Mouse (Mus musculus) limb, embryonic 11.5 days (tissue): ENCODE results near the gene Klhl21. TPM values are rescaled to one million over a fixed set of nuclear protein-coding genes. Genes with fewer than 3 reads are reported as not detected.
A peak's percentile ranks its signal among the peaks of the same experiment; 100 is the strongest.

ENCODE experiments used
- ATAC-seq: fragments of 200-750 bp; cut with Nextera tagmentation; 2 replicates; pipeline ENCODE4 v1.8.0; 2017; ENCODE audit warnings: low read depth; ENCODE audit not compliant: insufficient number of reproducible peaks, low FRiP score, low TSS enrichment
- DNase-seq: peaks from one replicate; pipeline ENCODE4 v3.0.0-alpha.2; 2015; ENCODE audit warnings: low spot score
- H3K27ac ChIP-seq: fragments of 300-500 bp; sonication (generic); replicated peaks from 2 replicates; pipeline ENCODE4 v1.5.1; 2014; ENCODE audit warnings: low read depth, mild to moderate bottlenecking, low read length
- H3K27me3 ChIP-seq: fragments of 300-500 bp; sonication (generic); 2 replicates; pipeline ENCODE4 v1.6.1; 2014; ENCODE audit warnings: mild to moderate bottlenecking, low read length, mixed read lengths; ENCODE audit not compliant: control insufficient read depth, insufficient read depth
- H3K36me3 ChIP-seq: fragments of 300-500 bp; sonication (generic); 2 replicates; pipeline ENCODE4 v1.6.1; 2014; ENCODE audit warnings: mild to moderate bottlenecking, low read length, moderate library complexity, mixed read lengths; ENCODE audit not compliant: control insufficient read depth, insufficient read depth
- H3K4me1 ChIP-seq: fragments of 300-500 bp; sonication (generic); 2 replicates; pipeline ENCODE4 v1.6.1; 2014; ENCODE audit warnings: low read length, mixed read lengths; ENCODE audit not compliant: control insufficient read depth, insufficient read depth
- H3K4me2 ChIP-seq: fragments of 300-500 bp; sonication (generic); 2 replicates; pipeline ENCODE4 v1.6.1; 2014; ENCODE audit warnings: low read depth, mild to moderate bottlenecking, moderate library complexity; ENCODE audit not compliant: severe bottlenecking
- H3K4me3 ChIP-seq: fragments of 300-500 bp; sonication (generic); 2 replicates; pipeline ENCODE4 v1.5.1; 2014; ENCODE audit warnings: low read depth, low read length
- H3K9ac ChIP-seq: fragments of 300-500 bp; sonication (generic); 2 replicates; pipeline ENCODE4 v1.6.1; 2014; ENCODE audit warnings: mild to moderate bottlenecking, low read length
- H3K9me3 ChIP-seq: fragments of 300-500 bp; sonication (generic); 2 replicates; pipeline ENCODE4 v1.6.1; 2016; ENCODE audit warnings: low read length; ENCODE audit not compliant: control insufficient read depth
- WGBS: fragments of 180-500 bp; shearing (Covaris S2); extraction: QIAGEN DNeasy Blood & Tissue Kit; methylation state at CpG from one replicate; pipeline ENCODE4 v1.1.7; 2014; 5-methylcytosine and 5-hydroxymethylcytosine counted together
- polyA plus RNA-seq: library from polyadenylated mRNA; unstranded; fragments of >200 nt; fragmentation: Nextera tagmentation; extraction: Ambion mirVana; gene quantifications from 2 replicates; pipeline ENCODE4 v1.2.1, GENCODE M21; 2014

Gene Klhl21
- polyA plus RNA-seq, 1 experiment from 2014 or later = 4.7 TPM

DNA sequence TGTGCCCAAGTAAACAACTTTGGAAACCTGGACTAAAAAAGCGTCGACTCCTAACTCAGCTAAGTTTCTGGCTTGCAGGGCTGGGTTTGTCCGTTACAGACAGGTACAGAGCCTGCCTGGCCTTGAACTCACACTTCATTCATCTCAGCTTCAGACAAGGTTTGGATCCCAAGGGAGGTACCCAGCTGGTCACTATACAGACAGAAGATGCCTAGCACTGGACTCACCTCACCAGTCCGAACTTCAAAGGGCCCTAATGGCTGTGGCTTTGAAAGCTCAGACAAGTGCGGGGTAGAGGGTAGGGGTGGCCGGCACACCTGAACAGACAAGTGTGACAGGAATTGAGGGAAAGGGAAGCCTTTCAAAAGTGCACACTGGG lies 19.5 kb upstream of the Klhl21 start:
- DNase-seq (no peak), ATAC-seq (peak; percentile 22; the same call in 1 of the 2 replicates)
- no peaks in the 10 kb centered on the region for H3K27me3 ChIP-seq
- 24% methylated on average over 6 of the region's 6 CpGs for WGBS
- peak overlapping the region; percentile 20 for H3K4me2 ChIP-seq
- H3K4me1 ChIP-seq = peaks cover 21% of the 10 kb centered on the region
- H3K4me3 ChIP-seq = peak overlapping the region; percentile 78
- H3K9me3 ChIP-seq = no peaks in the 10 kb centered on the region
- H3K9ac ChIP-seq = peak overlapping the region; percentile 96
- H3K36me3 ChIP-seq = peaks cover 15% of the 10 kb centered on the region
- H3K27ac ChIP-seq = peak overlapping the region; percentile 60; the same call in 1 of the 2 replicates

DNA sequence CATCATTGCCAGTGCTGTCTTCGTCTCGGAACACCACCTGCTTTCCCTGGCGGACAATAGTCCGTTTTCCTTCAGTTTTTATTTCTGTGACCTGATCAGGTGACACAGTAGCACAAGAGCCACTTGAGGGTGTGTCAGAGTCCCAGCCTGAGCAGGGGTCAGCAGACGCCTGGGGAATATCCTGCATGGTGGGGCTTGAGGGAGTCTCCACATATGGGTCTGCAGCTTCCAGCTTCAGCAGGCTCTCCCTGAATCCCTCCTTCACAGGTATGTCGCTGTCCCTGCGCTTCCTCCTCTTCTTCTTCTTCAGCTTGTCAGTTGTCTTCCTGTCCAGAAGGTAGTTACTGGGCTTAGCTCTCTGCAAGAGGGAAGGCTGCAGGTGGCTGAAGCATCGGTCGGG lies 16.5 kb upstream of the Klhl21 start:
- peaks cover 13% of the 10 kb centered on the region for H3K4me1 ChIP-seq
- ATAC-seq (no peak), DNase-seq (no peak)
- H3K4me3 ChIP-seq = no peak overlapping the region
- H3K9me3 ChIP-seq = no peaks in the 10 kb centered on the region
- no peak overlapping the region for H3K9ac ChIP-seq
- no peak overlapping the region for H3K27ac ChIP-seq
- H3K27me3 ChIP-seq = no peaks in the 10 kb centered on the region
- H3K4me2 ChIP-seq = no peak overlapping the region
- H3K36me3 ChIP-seq = peaks cover 15% of the 10 kb centered on the region
- 92% methylated on average over 9 of the region's 9 CpGs for WGBS

DNA sequence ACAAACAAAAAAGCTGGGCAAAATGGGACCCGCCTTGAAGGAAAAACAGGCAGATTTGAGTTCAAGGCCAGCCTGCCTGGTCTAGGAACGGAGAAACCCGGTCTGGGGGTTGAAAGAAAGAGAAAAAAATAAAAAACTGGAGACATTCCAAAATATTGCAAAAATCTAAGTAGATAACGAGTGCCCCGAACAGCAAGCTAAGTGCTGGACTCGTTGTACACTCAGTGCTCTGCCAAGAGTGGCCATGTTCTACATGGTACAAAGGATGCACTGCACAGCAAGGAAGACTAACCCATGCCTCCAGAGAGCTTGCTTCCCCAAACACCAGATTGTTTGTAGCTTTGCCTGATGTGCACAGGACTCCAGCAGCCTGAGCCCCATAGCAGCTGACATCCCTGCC lies 15.6 kb upstream of the Klhl21 start:
- no peaks in the 10 kb centered on the region for H3K27me3 ChIP-seq
- H3K9ac ChIP-seq = 0 out of 2 replicates have a peak overlapping the region, but pooled peaks have one; percentile 5
- no peak overlapping the region for H3K4me2 ChIP-seq
- H3K4me1 ChIP-seq = peaks cover 9% of the 10 kb centered on the region
- H3K36me3 ChIP-seq = peaks cover 15% of the 10 kb centered on the region
- H3K27ac ChIP-seq = no peak overlapping the region
- 92% methylated on average over 6 of the region's 6 CpGs for WGBS
- DNase-seq (no peak), ATAC-seq (no peak)
- H3K4me3 ChIP-seq = no peak overlapping the region
- no peaks in the 10 kb centered on the region for H3K9me3 ChIP-seq

DNA sequence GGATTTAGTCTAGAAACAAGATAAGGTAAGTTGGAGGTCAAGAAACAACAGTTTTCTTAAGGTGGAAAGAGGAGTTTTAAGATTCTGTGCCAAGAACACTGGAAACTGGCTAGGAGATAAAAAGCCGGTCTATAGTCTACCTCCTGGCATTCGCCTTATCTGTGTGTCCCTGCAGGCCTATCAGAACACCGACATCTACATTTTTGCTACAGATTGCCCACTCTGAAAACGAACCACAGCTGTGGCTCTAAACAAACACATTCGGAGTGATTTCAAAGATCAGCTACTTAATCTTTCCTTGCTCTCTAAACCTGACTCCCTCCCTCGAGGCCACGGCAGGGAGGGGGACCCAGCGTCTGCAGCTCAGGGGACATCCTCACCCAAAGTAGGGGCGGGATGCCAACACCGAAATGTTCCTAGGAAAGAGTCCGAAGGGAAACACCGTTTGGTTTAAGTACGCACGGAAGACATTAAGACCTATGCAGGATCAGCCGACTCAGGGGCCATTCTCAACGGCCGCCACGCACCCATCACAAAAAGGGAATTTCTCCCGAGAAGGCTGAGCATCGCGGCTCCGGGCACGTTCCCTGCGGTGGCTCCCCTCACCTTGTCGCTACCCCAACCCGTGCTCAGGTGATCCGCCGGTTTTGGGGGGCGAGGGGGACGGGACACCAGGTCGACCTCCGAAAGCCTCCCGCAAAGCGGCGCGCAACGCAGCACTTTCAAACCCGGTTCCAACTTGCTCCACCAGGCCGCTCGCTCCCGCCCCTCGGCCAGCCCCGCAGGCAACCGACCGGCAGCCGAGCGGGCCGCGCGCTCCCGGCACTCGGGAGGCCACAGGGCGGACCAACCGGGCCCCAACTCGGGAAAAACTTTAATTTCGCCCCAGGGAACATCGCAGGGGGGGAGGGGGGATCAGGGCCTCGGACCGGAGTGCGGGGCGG lies 14.1 kb upstream of the Klhl21 start:
- ATAC-seq (no peak), DNase-seq (peak; percentile 64)
- Histone ChIP-seq H3K4me3 (peak overlapping the region; percentile 98), H3K9me3 (no peaks in the 10 kb centered on the region), H3K36me3 (peaks cover 15% of the 10 kb centered on the region), H3K27me3 (no peaks in the 10 kb centered on the region), H3K4me2 (peak overlapping the region; percentile 78), H3K4me1 (peaks cover 8% of the 10 kb centered on the region), H3K27ac (peak overlapping the region; percentile 68), H3K9ac (peak overlapping the region; percentile 89)
- WGBS = 2% methylated on average over 59 of the region's 61 CpGs

DNA sequence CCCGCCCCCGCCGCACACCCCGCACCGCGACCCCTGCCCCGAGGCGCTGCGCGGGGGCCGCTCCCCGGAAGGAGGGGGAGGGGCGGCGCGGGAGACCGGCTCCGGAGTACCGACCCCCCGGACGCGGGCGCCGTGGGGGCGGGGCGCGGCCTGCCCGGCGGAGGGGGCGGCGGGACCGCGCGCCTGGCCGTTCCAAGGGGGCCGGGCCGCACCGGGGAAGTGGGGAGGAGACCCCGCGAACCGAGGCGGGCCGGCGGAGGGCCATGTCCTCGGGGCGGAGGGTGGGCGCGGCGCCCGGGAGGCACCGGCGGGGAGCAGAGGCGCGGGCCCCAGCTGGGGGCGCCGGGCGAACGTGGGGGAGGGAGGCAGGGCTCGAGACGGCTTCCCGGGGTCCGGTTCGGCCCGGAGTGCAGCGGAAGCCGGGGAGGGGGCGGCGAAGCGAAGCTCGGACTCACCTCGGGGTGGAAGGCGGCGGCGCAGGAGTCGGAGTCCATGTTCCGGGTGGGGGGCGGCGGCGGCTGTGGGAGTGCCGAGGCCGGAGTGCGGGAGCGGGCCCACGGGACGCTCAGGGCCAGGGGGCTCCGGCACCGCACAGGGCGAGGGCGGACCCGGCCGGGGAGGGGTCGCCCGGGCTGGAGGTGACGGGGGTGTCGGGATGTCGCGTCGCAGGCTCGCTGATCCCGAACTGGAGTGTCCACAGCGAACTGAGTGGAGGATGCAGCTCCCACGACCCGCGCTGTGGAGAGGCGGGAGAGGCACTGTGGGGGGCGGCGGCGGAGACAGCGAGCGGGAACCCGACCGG lies 13.0 kb upstream of the Klhl21 start:
- peak; percentile 53 for ATAC-seq
- Histone ChIP-seq H3K4me2 (peak overlapping the region; percentile 78), H3K36me3 (peaks cover 14% of the 10 kb centered on the region), H3K27me3 (no peaks in the 10 kb centered on the region), H3K4me3 (peak overlapping the region; percentile 98), H3K4me1 (peaks cover 8% of the 10 kb centered on the region), H3K9me3 (no peaks in the 10 kb centered on the region), H3K27ac (peak overlapping the region; percentile 68), H3K9ac (peak overlapping the region; percentile 89)
- WGBS = under 1% methylated on average over 77 of the region's 111 CpGs
- no peak for DNase-seq

DNA sequence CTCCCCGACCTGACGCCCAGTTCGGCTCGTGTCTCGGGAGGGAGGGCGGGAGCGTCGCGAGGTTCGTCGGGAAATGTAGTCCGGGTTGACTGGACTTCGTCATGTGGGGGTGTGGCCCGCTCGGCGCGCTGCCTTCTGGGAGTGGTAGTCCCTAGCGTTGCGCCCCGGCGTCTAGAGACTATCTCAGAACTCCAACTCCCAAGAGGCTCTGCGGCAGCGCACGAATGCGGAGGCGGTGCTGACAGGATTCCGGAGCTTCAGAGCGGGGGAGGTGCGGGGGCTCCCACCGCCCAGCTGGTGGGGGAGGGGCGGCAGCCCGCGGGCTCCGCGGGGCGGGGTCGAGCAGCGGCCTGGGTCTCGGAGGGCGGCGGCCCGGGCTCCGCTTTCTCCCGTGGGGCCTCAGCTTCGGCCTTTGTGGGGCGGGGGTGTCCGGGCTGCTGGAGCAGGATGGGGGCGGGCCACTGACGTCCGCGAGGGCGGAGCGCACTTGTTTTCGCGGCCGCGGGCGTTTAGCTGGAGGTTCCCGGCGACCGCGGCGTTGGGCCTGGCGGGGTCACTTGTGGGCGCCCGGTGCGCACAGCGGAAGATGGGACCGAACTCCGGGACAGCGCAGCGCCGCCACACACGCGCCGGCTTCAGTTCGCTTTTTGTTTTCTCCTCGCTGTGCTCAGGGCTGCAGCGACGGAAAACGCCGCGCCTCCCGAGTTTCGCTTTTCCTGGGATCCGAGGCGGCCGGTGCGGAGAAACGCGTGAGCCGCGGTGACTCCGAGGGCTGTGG lies 12.2 kb upstream of the Klhl21 start, which contains the start of gene Phf13:
Gene Phf13 (minus strand): TSS at position 86 of the 778 bp plus-strand sequence.
- Histone ChIP-seq H3K9ac (peak within 1 kb of the TSS; percentile 89), H3K9me3 (no peaks in the 10 kb centered on the region), H3K27ac (peak within 1 kb of the TSS; percentile 70), H3K36me3 (peaks cover 7% of the 10 kb centered on the region), H3K4me3 (peak within 1 kb of the TSS; percentile 98), H3K4me2 (peak within 1 kb of the TSS; percentile 78), H3K4me1 (peaks cover 8% of the 10 kb centered on the region), H3K27me3 (no peaks in the 10 kb centered on the region)
- peak; percentile 97 for ATAC-seq
- under 1% methylated on average over 75 of the region's 94 CpGs for WGBS
- DNase-seq = peak; percentile 100

DNA sequence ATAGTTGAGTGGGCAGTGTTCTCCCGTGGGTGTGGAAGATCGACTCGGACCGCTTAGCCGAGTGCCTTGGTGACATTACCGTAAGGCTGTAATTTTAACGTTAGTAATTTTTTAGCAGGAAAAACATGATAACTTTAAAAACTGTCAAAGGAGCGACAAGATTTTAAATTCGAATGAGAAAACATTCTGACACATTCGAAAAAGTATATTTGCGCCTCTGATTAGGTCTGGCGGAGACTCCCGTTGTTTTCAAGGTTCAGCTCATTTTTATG lies 11.7 kb upstream of the Klhl21 start:
- ATAC-seq (no peak), DNase-seq (no peak)
- Histone ChIP-seq H3K9me3 (no peaks in the 10 kb centered on the region), H3K36me3 (peaks cover 4% of the 10 kb centered on the region), H3K27ac (peak overlapping the region; percentile 70; the same call in 1 of the 2 replicates), H3K27me3 (no peaks in the 10 kb centered on the region), H3K9ac (peak overlapping the region; percentile 49), H3K4me1 (peaks cover 8% of the 10 kb centered on the region), H3K4me3 (peak overlapping the region; percentile 98), H3K4me2 (peak overlapping the region; percentile 78)
- 4% methylated on average over 13 of the region's 13 CpGs for WGBS

DNA sequence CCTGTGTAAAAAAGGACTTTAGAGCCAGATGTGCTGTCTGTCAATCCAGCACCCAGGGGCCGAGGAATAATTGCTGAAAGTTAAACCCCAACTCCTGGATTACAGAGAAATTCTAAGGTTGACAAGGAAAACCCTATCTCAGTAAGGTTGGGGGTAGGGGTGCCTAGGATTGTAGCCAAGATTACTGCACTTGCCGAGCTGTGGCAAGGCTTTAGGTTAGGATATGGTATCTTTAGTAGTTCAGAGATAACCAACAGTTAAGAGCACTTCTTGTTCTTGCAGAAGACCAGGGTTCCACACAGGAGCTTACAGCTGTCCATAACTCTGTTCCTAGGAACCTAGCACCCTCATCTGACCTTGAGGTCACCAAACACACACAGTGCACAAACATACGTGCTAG lies 10.9 kb upstream of the Klhl21 start:
- no peak overlapping the region for H3K9ac ChIP-seq
- ATAC-seq (no peak), DNase-seq (no peak)
- H3K4me3 ChIP-seq = no peak overlapping the region
- H3K36me3 ChIP-seq = no peaks in the 10 kb centered on the region; the same call in 1 of the 2 replicates
- peak overlapping the region; percentile 78; the same call in 1 of the 2 replicates for H3K4me2 ChIP-seq
- no peaks in the 10 kb centered on the region for H3K27me3 ChIP-seq
- peaks cover 8% of the 10 kb centered on the region for H3K4me1 ChIP-seq
- H3K27ac ChIP-seq = no peak overlapping the region
- no peaks in the 10 kb centered on the region for H3K9me3 ChIP-seq
- 63% methylated on average over 3 of the region's 3 CpGs for WGBS
